Mouse (Mus musculus) heart, adult 2 months (tissue): ENCODE data around the gene Hoxc10. TPM values are rescaled to one million over a fixed set of nuclear protein-coding genes. Genes with fewer than 3 reads are reported as not detected.

Experiments used
- DNase-seq, 2 experiments: peaks; one replicate each; pipeline ENCODE4 v3.0.0; 2021
- H3K27ac ChIP-seq: fragments of 200-600 bp; 2 replicates; pipeline ENCODE4 v1.8.1; 2022
- H3K27me3 ChIP-seq: fragments of 200-500 bp; 2 replicates; pipeline ENCODE4 v1.6.1; 2012; ENCODE audit warnings: mild to moderate bottlenecking, low read length, inconsistent platforms, mixed read lengths; ENCODE audit not compliant: control insufficient read depth, insufficient read depth
- H3K36me3 ChIP-seq: fragments of 200-500 bp; 2 replicates; pipeline ENCODE4 v1.6.1; 2012; ENCODE audit warnings: low read length, inconsistent platforms; ENCODE audit not compliant: control insufficient read depth, insufficient read depth
- H3K4me1 ChIP-seq: fragments of 200-500 bp; 2 replicates; pipeline ENCODE4 v1.6.1; 2011; ENCODE audit warnings: low read length; ENCODE audit not compliant: control insufficient read depth, insufficient read depth
- H3K4me3 ChIP-seq: fragments of 200-600 bp; 2 replicates; pipeline ENCODE4 v1.8.1; 2022
- H3K79me2 ChIP-seq: fragments of 200-500 bp; replicated peaks from 2 replicates; pipeline ENCODE4 v1.6.1; 2012; ENCODE audit warnings: mild to moderate bottlenecking, inconsistent platforms, low read length, moderate library complexity, mixed read lengths; ENCODE audit not compliant: control insufficient read depth, insufficient read depth
- H3K9ac ChIP-seq: fragments of 200-500 bp; 2 replicates; pipeline ENCODE4 v1.6.1; 2012; ENCODE audit warnings: low read depth, mild to moderate bottlenecking, control low read depth, inconsistent platforms, low read length, mixed read lengths
- CTCF ChIP-seq: fragments of 200-600 bp; IDR thresholded peaks from 2 replicates; pipeline ENCODE4 v1.8.1; 2022; ENCODE audit warnings: antibody characterized with exemption, mild to moderate bottlenecking, moderate library complexity
- EP300 ChIP-seq: fragments of 200-500 bp; IDR thresholded peaks from 2 replicates; pipeline ENCODE4 v1.6.1; 2011; ENCODE audit warnings: low read depth, low read length, control low read depth; ENCODE audit not compliant: insufficient read depth
- POLR2A ChIP-seq: fragments of 200-500 bp; IDR thresholded peaks from 2 replicates; pipeline ENCODE4 v1.6.1; 2011; ENCODE audit warnings: mild to moderate bottlenecking, low read depth, low read length, control low read depth; ENCODE audit not compliant: insufficient read depth
- WGBS: fragments of 180-500 bp; shearing (Covaris S2); methylation state at CpG from one replicate; pipeline ENCODE4 v1.1.7; 2018; 5-methylcytosine and 5-hydroxymethylcytosine counted together
- intact Hi-C: fragments of 180-260 bp; cut with DNase I; formaldehyde crosslinking; loops from one replicate; pipeline ENCODE4 v1.15.1; 2025
- polyA plus RNA-seq: library from polyadenylated mRNA; depleted of rRNA; stranded (reverse); fragments of >200 nt; gene quantifications from 2 replicates; pipeline ENCODE4 v1.2.3, GENCODE M21; 2012
- total RNA-seq, 2 experiments: library from RNA; stranded (reverse); gene quantifications; 2 replicates each; pipeline ENCODE4 v1.2.3; 2021

Gene Hoxc10
- total and polyA plus RNA-seq, 3 experiments, result not detected

DNA sequence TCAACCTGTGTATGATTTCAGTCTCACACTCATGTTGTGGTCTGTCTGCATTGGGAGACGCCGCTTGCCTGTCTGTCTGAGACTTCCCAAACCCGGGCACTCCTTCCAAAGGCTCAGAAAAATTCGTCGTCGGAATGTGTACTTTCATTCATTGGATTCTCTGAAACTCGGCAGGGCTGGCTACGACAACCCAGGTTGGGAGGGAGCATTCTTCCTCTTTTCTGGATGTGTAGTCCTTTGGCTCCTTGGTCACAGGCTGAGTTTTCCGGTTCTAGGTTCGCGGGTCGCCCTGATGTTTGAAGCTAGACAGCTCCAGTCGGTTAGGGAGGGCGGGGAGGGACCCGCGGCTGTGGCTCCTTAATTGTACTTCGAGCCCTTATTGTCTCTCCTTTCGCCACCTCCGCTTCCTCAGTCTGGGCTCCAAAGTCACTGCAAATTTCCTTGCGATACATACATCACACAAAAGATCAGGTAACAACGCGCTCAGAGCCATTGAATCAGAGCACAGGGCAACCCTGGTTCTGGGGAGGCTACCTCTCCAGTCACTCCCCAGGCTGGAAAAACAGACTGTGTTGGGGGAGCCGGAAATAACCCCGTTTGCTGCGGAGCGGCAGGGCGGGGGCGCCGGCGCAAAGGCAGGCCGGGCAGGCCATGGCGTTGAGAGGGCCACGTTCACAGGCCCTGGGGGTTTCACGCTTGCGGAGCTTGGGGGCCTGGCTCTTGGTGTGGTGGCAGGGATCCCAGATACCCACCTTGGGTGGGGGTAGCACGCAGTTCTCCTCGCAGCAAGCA is 10.2 kb downstream of the Hoxc10 start:
- Histone ChIP-seq H3K27ac (no peak overlapping the region), H3K79me2 (no peaks in the 10 kb centered on the region), H3K4me3 (peak overlapping the region; percentile 40), H3K9ac (no peak overlapping the region), H3K36me3 (no peaks in the 10 kb centered on the region), H3K27me3 (peaks cover 33% of the 10 kb centered on the region), H3K4me1 (no peaks in the 10 kb centered on the region)
- DNase-seq, result no peak
- intact Hi-C loops, result no loop called here
- no peak for TF ChIP-seq POLR2A
- no peak for TF ChIP-seq CTCF
- no peak for TF ChIP-seq EP300
- 3% methylated on average over 37 of the region's 37 CpGs for WGBS

DNA sequence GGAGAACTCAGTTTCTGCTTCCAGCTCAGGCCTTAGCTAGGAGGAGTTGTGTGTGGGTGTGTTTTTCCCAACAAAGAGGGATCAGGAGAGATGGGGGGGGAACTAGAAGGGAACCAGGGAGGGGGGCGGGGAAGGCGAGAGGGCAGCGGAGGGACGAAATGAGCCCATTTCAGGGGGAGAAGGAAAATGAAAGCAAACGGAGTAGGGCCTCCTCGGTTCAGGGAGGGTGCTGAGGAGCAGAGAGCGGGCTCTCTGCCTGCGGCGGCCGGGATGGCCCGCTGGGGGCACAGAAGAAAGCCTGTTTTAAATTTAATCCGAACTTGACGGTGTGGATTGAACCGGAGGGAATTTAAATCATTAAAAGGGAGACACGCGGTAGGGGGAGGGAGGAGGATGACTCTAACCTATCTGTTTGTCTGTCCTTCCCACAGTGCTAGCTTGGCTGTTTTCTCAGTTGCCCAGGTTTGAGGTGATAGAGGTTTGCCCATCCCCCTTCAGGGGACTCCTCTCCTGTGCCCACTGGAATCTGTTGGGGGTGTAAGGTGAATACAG is 10.9 kb downstream of the Hoxc10 start:
- 9% methylated on average over 16 of the region's 16 CpGs for WGBS
- Histone ChIP-seq H3K79me2 (no peaks in the 10 kb centered on the region), H3K27ac (no peak overlapping the region), H3K9ac (no peak overlapping the region), H3K4me1 (no peaks in the 10 kb centered on the region), H3K27me3 (peaks cover 34% of the 10 kb centered on the region), H3K36me3 (no peaks in the 10 kb centered on the region), H3K4me3 (peak overlapping the region; percentile 40)
- TF ChIP-seq EP300, result no peak
- no peak for TF ChIP-seq CTCF
- no peak for TF ChIP-seq POLR2A
- intact Hi-C loops, result no loop called here
- no peak for DNase-seq

DNA sequence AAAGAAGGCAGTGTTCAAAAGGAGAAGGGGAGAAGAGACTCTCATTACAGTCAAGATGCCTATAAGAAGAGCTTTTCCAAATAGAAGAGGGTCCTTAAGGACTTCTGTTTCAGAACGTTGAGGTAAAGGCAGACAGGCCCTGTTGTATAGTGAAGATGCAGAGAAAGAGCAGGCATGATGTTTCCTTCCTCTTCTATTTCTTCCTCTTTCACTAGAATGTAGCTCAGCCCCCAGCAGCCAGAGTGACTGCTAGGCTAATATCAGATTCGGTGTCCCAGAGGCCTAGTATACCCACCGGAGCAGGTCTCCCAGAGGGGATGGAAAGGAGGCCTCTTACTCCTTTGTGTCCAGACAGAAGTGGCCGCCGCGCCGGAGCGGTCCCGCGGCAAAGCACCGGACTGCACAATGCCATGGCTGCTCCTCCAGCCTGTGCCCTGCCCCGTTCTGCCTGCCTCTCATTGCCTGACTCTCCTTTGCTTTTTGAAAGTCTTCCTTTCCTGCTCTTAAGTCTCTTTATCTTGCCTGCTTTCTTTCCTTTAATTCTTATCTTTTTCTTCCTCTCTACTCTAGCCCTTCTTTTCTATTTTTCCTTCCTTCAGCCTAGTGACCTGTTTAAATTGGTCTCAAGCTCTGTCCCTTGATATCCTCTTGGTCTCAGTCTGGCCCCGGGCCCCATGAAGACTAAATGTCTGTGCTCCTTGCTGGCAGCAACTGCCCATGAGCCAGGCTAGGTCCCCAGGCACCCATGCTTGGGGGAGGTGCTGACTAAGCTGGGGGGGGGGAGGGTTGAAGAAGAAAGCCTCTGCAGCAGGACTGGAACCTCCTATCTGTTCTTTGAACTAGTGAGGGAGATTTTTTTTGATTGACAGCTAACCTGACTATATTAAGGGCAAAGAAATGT is 12.3 kb downstream of the Hoxc10 start:
- Histone ChIP-seq H3K9ac (no peak overlapping the region), H3K36me3 (no peaks in the 10 kb centered on the region), H3K27ac (no peak overlapping the region), H3K4me3 (no peak overlapping the region), H3K4me1 (no peaks in the 10 kb centered on the region), H3K27me3 (peaks cover 32% of the 10 kb centered on the region), H3K79me2 (no peaks in the 10 kb centered on the region)
- 26% methylated on average over 13 of the region's 13 CpGs for WGBS
- TF ChIP-seq EP300 (no peak), POLR2A (no peak), CTCF (no peak)
- DNase-seq, result no peak
- intact Hi-C loops, result no loop called here

DNA sequence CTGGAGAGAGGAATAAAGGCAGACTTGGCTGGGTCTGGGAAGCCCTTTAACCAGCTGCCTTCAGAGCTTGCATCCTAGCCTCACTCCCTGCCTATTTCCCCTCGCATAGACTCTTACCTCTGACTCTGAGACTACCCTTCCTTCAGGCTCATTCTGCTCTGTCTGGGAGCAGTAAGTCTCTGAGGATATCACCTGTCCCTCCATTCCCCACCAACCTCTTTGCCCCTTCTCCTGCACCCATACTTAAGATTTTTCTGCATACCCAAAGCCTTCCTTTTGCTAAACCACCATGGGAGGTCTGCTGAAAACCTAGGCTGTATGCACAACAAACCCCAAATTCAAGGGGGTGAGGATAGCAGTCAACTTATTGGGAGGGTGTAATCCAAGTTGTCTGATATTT is 13.3 kb downstream of the Hoxc10 start:
- Histone ChIP-seq H3K4me3 (no peak overlapping the region), H3K79me2 (no peaks in the 10 kb centered on the region), H3K4me1 (no peaks in the 10 kb centered on the region), H3K36me3 (no peaks in the 10 kb centered on the region), H3K27me3 (peaks cover 30% of the 10 kb centered on the region), H3K27ac (no peak overlapping the region), H3K9ac (no peak overlapping the region)
- DNase-seq, result no peak
- intact Hi-C loops, result loop anchor here (10.0 kb wide), 1 partner anchor 325 kb away; no protein-coding TSS in a partner anchor
- TF ChIP-seq CTCF, result no peak
- TF ChIP-seq POLR2A, result no peak
- TF ChIP-seq EP300, result no peak
- 5% methylated on average over 1 of the region's 1 CpGs for WGBS

DNA sequence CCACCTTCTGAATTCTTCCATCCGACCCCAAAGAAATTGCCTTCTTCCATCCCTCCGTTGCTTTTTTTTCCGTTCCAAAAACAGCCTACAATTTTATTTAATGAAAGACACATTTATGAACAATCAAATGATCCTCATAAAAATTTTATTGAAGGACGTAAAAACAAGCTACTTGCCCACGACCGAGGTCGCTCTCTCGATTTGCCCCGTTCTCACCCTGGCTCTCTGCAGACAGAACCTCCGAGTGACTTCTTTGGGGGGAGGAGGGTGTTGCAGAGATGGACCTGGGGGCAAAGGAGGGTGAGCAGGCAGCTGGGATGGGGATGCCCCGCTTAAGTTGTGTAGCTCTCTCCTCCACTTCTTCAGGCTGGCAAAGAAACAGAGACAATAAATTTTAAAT is 13.8 kb downstream of the Hoxc10 start:
- H3K27me3 ChIP-seq, result peaks cover 30% of the 10 kb centered on the region
- H3K27ac ChIP-seq, result no peak overlapping the region
- TF ChIP-seq CTCF (no peak), POLR2A (no peak), EP300 (no peak)
- intact Hi-C loops, result loop anchor here (10.0 kb wide), 1 partner anchor 324 kb away; no protein-coding TSS in a partner anchor
- H3K4me3 ChIP-seq, result no peak overlapping the region
- H3K79me2 ChIP-seq, result no peaks in the 10 kb centered on the region
- H3K4me1 ChIP-seq, result no peaks in the 10 kb centered on the region
- no peaks in the 10 kb centered on the region for H3K36me3 ChIP-seq
- H3K9ac ChIP-seq, result no peak overlapping the region
- DNase-seq, result no peak
- WGBS, result 5% methylated on average over 11 of the region's 11 CpGs
